Mouse (Mus musculus) liver, embryonic 14.5 days (tissue): ENCODE data around the gene Lrrc8a.

Source experiments
- CTCF ChIP-seq: IDR thresholded peaks from 2 replicates; pipeline ENCODE4 v1.5.1; 2016; ENCODE audit warnings: antibody characterized with exemption, low read depth, control low read depth
- EP300 ChIP-seq: IDR thresholded peaks from 2 replicates; pipeline ENCODE4 v1.6.1; 2016; ENCODE audit warnings: antibody characterized with exemption, low read depth

- TF ChIP-seq CTCF (no peak), EP300 (no peak)
These were observed 16.3 kb downstream of the Lrrc8a start for GRCm38 (mm10) chr2:30253809-30254208.
